Comparison of ENCODE assay signal across 13 mouse cellular contexts in the genomic region with DNA sequence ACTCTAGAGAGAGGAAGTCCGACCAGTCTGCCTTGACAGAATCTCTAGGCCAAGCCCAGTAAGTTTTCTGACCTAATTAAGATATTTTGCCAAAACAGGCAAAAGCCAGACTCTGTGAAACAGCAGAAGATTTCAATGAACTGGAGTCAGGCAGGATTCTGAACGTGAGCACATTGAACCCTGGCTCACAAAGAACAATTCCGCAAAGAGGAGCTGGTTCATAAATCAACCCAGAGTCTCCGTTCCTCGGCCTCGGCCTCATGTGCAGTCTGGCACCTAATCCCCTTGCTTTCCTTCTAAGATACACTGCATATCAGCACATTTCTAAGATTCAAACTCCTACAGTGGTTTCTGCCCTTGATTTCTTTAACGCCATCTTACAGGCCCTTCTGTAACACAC.
DNase-seq lines count a peak whose midpoint lies in the region; ATAC-seq lines count a peak whose summit lies in the region.
"Had no signal": no experiment of that assay in that cellular context is flagged by ENCODE, and none has a peak within 500 bp of the region (broad histone marks: within the 10 kb centered on the region; RNA-seq: fewer than 3 reads in every experiment).

No protein-coding gene starts in this region.

- H3K4me3 ChIP-seq in midbrain, embryonic 11.5 days (ENCODE audit: low read depth, low read length) = no peak overlapping the region
- H3K4me3 ChIP-seq: erythroblast, embryonic 14.5 days; limb, embryonic 12.5 days had no signal

- 80% methylated on average over 7 of the region's 7 CpGs for WGBS in midbrain, embryonic 11.5 days

- H3K9me3 ChIP-seq in midbrain, embryonic 11.5 days (ENCODE audit: control insufficient read depth, low read length) = no peaks in the 10 kb centered on the region
- H3K9me3 ChIP-seq: limb, embryonic 12.5 days had no signal

- no peak overlapping the region for H3K9ac ChIP-seq in midbrain, embryonic 11.5 days (ENCODE audit: low read length)
- H3K9ac ChIP-seq: limb, embryonic 12.5 days had no signal

- H3K36me3 ChIP-seq in midbrain, embryonic 11.5 days (ENCODE audit: control insufficient read depth, insufficient read depth, low read length) = no peaks in the 10 kb centered on the region
- H3K36me3 ChIP-seq: limb, embryonic 12.5 days had no signal

- H3K4me1 ChIP-seq in midbrain, embryonic 11.5 days (ENCODE audit: control insufficient read depth, insufficient read depth, low read length) = no peaks in the 10 kb centered on the region

- peak; percentile 18 for DNase-seq in heart, adult 8-10 months (ENCODE audit: low spot score)
- DNase-seq in heart, adult 11 months = no peak
- DNase-seq in ovary, postnatal 14 days (ENCODE audit: low spot score) = peak; percentile 9
- DNase-seq in ovary, postnatal 10 days (ENCODE audit: low spot score) = no peak
- DNase-seq in kidney, postnatal 10 days = peak; percentile 27
- no peak for DNase-seq in thymus, postnatal 14 days
- DNase-seq in midbrain, embryonic 11.5 days (ENCODE audit: low spot score, missing footprints) = no peak
- DNase-seq: cerebellum, postnatal 36 days; gastrocnemius, postnatal 36 days; lung, postnatal 14 days had no signal

- H3K4me2 ChIP-seq in midbrain, embryonic 11.5 days = no peak overlapping the region
- H3K4me2 ChIP-seq: limb, embryonic 12.5 days had no signal

- no peak overlapping the region for H3K27ac ChIP-seq in midbrain, embryonic 11.5 days (ENCODE audit: low read depth, low read length)
- H3K27ac ChIP-seq: limb, embryonic 12.5 days had no signal

- no peak for ATAC-seq in midbrain, embryonic 11.5 days (ENCODE audit: low FRiP score)

- no peaks in the 10 kb centered on the region for H3K27me3 ChIP-seq in midbrain, embryonic 11.5 days (ENCODE audit: control insufficient read depth, insufficient read depth, low read length)
- H3K27me3 ChIP-seq: CH12.LX; limb, embryonic 12.5 days had no signal

Comparison
In these comparisons a context has a peak if more than half of its experiments do, and no peak if none do; other contexts are left out.
1. DNase-seq: peak in heart, adult 8-10 months (single experiment), ovary, postnatal 14 days (single experiment) and kidney, postnatal 10 days (single experiment); none in heart, adult 11 months (single experiment), ovary, postnatal 10 days (single experiment), thymus, postnatal 14 days (single experiment) and midbrain, embryonic 11.5 days (single experiment).